Mouse (Mus musculus) G1E (cell line): ENCODE measurements around the gene Mas1.

Experiments
- CTCF ChIP-seq: IDR thresholded peaks from 2 replicates; pipeline ENCODE4 v1.5.1; 2012; ENCODE audit warnings: low read depth, low read length, inconsistent platforms, mixed read lengths
- GATA1 ChIP-seq: IDR thresholded peaks from 2 replicates; pipeline ENCODE4 v1.6.1; 2012; ENCODE audit warnings: borderline replicate concordance, low read length, inconsistent platforms, mixed read lengths
- TAL1 ChIP-seq: conservative IDR thresholded peaks from 2 replicates; pipeline ENCODE4 v1.6.1; 2012; ENCODE audit warnings: low read depth, low read length, inconsistent platforms, mixed read lengths

GRCm38 (mm10) chr17:12880178-12880577 lies 12.2 kb upstream of the Mas1 start:
- TF ChIP-seq CTCF, result peak; percentile 78
- no peak for TF ChIP-seq GATA1
- no peak for TF ChIP-seq TAL1
